Mouse (Mus musculus): Measurements from ENCODE around the gene Cab39l. TPM values are rescaled to one million over a fixed set of nuclear protein-coding genes. Genes with fewer than 3 reads are reported as not detected.
A peak's percentile ranks its signal among the peaks of the same experiment; 100 is the strongest.

Gene Cab39l
- polyA plus RNA-seq, 1 experiment from 2014 or later = 30.6 TPM

- H3K27ac ChIP-seq = no peak overlapping the region
Observed at GRCm38 (mm10) chr14:59626711-59627110, 185.9 kb downstream of the Cab39l start.

GRCm38 (mm10) chr14:59627142-59627680 is 186.4 kb downstream of the Cab39l start:
- H3K27me3 ChIP-seq (replicated peaks) = peaks cover 22% of the 10 kb centered on the region
- peak overlapping the region; percentile 66 for H3K4me3 ChIP-seq
- peak overlapping the region; percentile 80 for H3K4me2 ChIP-seq (replicated peaks)
- peaks cover 25% of the 10 kb centered on the region for H3K4me1 ChIP-seq
- no peak overlapping the region for H3K27ac ChIP-seq
- no peak for ATAC-seq (ENCODE audit: low FRiP score, low read depth)
- no peaks in the 10 kb centered on the region for H3K36me3 ChIP-seq
- WGBS = 11% methylated on average over 9 of the region's 9 CpGs
- H3K9me3 ChIP-seq = no peaks in the 10 kb centered on the region
- H3K9ac ChIP-seq = peak overlapping the region; percentile 22; the same call in 1 of the 2 replicates

More at GRCm38 (mm10) chr14:59626711-59627110, 185.9 kb downstream of the Cab39l start:
- no peaks in the 10 kb centered on the region for H3K36me3 ChIP-seq
- no peak for ATAC-seq (ENCODE audit: low FRiP score, low read depth)
- H3K4me3 ChIP-seq = peak overlapping the region; percentile 66
- H3K9me3 ChIP-seq = no peaks in the 10 kb centered on the region
- whole genome bisulfite sequencing = 33% methylated on average over 8 of the region's 8 CpGs
- H3K4me1 ChIP-seq = peaks cover 25% of the 10 kb centered on the region
- H3K27me3 ChIP-seq (replicated peaks) = peaks cover 22% of the 10 kb centered on the region
- H3K9ac ChIP-seq = 0 out of 2 replicates have a peak overlapping the region, but pooled peaks have one; percentile 69
- H3K4me2 ChIP-seq (replicated peaks) = peak overlapping the region; percentile 80

GRCm38 (mm10) chr14:59627823-59628222 is 187.1 kb downstream of the Cab39l start:
- peaks cover 25% of the 10 kb centered on the region for H3K4me1 ChIP-seq
- WGBS = 28% methylated on average over 7 of the region's 7 CpGs
- no peaks in the 10 kb centered on the region for H3K9me3 ChIP-seq
- H3K9ac ChIP-seq = peak overlapping the region; percentile 22; the same call in 1 of the 2 replicates
- H3K4me2 ChIP-seq (replicated peaks) = peak overlapping the region; percentile 80
- peak overlapping the region; percentile 66 for H3K4me3 ChIP-seq
- no peak for ATAC-seq (ENCODE audit: low FRiP score, low read depth)
- H3K27me3 ChIP-seq (replicated peaks) = peaks cover 22% of the 10 kb centered on the region
- no peak overlapping the region for H3K27ac ChIP-seq
- no peaks in the 10 kb centered on the region for H3K36me3 ChIP-seq

- H3K9ac ChIP-seq = no peak overlapping the region
- 95% methylated on average over 15 of the region's 15 CpGs for WGBS
- H3K4me3 ChIP-seq = no peak overlapping the region
- H3K27ac ChIP-seq = no peak overlapping the region
- peaks cover 22% of the 10 kb centered on the region for H3K27me3 ChIP-seq (replicated peaks)
- H3K9me3 ChIP-seq = no peaks in the 10 kb centered on the region
- H3K4me1 ChIP-seq = peaks cover 25% of the 10 kb centered on the region
- no peak overlapping the region for H3K4me2 ChIP-seq (replicated peaks)
- ATAC-seq (ENCODE audit: low FRiP score, low read depth) = no peak
- H3K36me3 ChIP-seq = no peaks in the 10 kb centered on the region
Observed at GRCm38 (mm10) chr14:59629308-59629707, 188.5 kb downstream of the Cab39l start.

- no peak overlapping the region for H3K9ac ChIP-seq
- H3K4me3 ChIP-seq = no peak overlapping the region
- no peak overlapping the region for H3K27ac ChIP-seq
- no peak for ATAC-seq (ENCODE audit: low FRiP score, low read depth)
- H3K4me1 ChIP-seq = peaks cover 25% of the 10 kb centered on the region
- no peak overlapping the region for H3K4me2 ChIP-seq (replicated peaks)
- H3K36me3 ChIP-seq = no peaks in the 10 kb centered on the region
- WGBS = 84% methylated on average over 9 of the region's 9 CpGs
- H3K27me3 ChIP-seq (replicated peaks) = peaks cover 22% of the 10 kb centered on the region
- no peaks in the 10 kb centered on the region for H3K9me3 ChIP-seq
Observed at GRCm38 (mm10) chr14:59630096-59630495, 189.3 kb downstream of the Cab39l start.

- Histone ChIP-seq H3K36me3 (no peaks in the 10 kb centered on the region), H3K27me3 (replicated peaks) (peaks cover 9% of the 10 kb centered on the region), H3K4me2 (replicated peaks) (no peak overlapping the region), H3K9ac (no peak overlapping the region), H3K4me3 (no peak overlapping the region), H3K4me1 (peaks cover 11% of the 10 kb centered on the region; the same call in 1 of the 2 replicates), H3K27ac (no peak overlapping the region), H3K9me3 (no peaks in the 10 kb centered on the region)
- 94% methylated on average over 6 of the region's 6 CpGs for WGBS
- no peak for ATAC-seq (ENCODE audit: low FRiP score, low read depth)
Observed at GRCm38 (mm10) chr14:59632067-59632466, 191.3 kb downstream of the Cab39l start.

DNA sequence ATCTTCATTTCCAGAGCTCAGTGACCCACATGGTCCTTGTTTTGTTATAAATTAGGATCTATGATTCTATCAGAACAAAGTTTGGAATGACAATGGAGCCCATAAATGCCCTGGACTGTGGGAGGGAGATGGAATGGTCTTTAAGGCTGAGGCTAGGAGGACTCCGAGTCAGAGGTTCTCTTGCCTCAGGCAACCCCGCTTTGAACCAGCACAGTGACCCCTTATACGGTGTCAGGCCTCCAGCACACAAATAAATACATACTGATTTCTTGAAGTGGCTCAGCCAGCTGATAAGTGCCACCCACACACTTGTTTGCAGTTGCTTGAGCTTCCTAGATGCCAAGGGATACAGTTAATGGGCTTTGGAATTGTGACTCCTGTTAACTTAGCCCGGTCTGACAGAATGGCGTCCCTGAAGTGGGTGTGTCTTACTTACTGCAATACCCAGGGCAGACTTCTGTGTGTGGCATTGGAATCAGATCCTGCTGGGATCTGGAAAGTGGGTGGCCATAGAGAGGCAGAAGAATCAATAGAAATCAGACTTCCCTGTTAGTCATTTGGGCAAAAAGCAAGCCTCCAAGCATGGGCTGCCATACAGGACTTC is 192.6 kb downstream of the Cab39l start:
- H3K27ac ChIP-seq = no peak overlapping the region
- H3K27me3 ChIP-seq (replicated peaks) = no peaks in the 10 kb centered on the region
- no peaks in the 10 kb centered on the region for H3K9me3 ChIP-seq
- no peak for ATAC-seq (ENCODE audit: low FRiP score, low read depth)
- no peaks in the 10 kb centered on the region for H3K4me1 ChIP-seq
- no peak overlapping the region for H3K9ac ChIP-seq
- H3K4me2 ChIP-seq (replicated peaks) = no peak overlapping the region
- no peaks in the 10 kb centered on the region for H3K36me3 ChIP-seq
- 84% methylated on average over 5 of the region's 5 CpGs for WGBS
- no peak overlapping the region for H3K4me3 ChIP-seq

DNA sequence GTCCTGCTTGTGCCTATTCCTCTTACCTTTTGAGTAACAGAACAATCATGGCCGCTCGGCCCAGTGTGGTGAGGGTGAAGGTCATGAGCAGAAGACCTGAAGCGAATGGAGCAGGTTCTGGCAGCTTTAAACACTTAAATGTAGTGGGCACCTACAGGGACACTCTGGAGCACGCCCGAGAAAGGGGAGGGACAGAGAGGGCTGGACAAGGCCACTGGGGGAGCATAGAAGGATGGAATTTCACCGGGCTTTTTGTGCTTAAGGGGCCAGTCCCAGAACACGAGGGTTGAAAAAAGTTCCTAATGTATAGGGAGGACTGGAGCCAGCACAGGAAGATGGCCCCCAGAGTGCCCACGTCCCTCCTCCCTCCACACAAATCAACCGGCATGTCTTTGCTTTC is 193.2 kb downstream of the Cab39l start:
- no peak overlapping the region for H3K4me2 ChIP-seq (replicated peaks)
- 76% methylated on average over 9 of the region's 9 CpGs for WGBS
- no peak overlapping the region for H3K4me3 ChIP-seq

More for the DNA sequence above, 193.2 kb downstream of the Cab39l start:
- Histone ChIP-seq H3K4me1 (no peaks in the 10 kb centered on the region), H3K36me3 (no peaks in the 10 kb centered on the region), H3K9me3 (no peaks in the 10 kb centered on the region), H3K27ac (no peak overlapping the region), H3K27me3 (replicated peaks) (no peaks in the 10 kb centered on the region), H3K9ac (no peak overlapping the region)
- no peak for ATAC-seq (ENCODE audit: low FRiP score, low read depth)

Other genes starting within 250 kb of the Cab39l start
- 98.8 and 100 TPM in 2 replicates for gene Rcbtb1, start 239.8 kb upstream of the Cab39l start, polyA plus RNA-seq (2016; fragmentation: Nextera tagmentation; extraction: Ambion mirVana)
- gene Gm6904, start 180.8 kb upstream of the Cab39l start, polyA plus RNA-seq (2016; fragmentation: Nextera tagmentation; extraction: Ambion mirVana) = not detected in 2 replicates
- gene Phf11a, start 143.4 kb upstream of the Cab39l start, polyA plus RNA-seq (2016; fragmentation: Nextera tagmentation; extraction: Ambion mirVana) = not detected in 2 replicates
- gene Phf11b, start 99.6 kb upstream of the Cab39l start, polyA plus RNA-seq (2016; fragmentation: Nextera tagmentation; extraction: Ambion mirVana) = 0.33 and 0.51 TPM in 2 replicates
- gene Phf11d, start 75.5 kb upstream of the Cab39l start, polyA plus RNA-seq (2016; fragmentation: Nextera tagmentation; extraction: Ambion mirVana) = 0.31 and 0.55 TPM in 2 replicates
- 0.44 and 0.63 TPM in 2 replicates for gene Phf11c, start 45.6 kb upstream of the Cab39l start, polyA plus RNA-seq (2016; fragmentation: Nextera tagmentation; extraction: Ambion mirVana)
- 10.1 and 12.1 TPM in 2 replicates for gene Setdb2, start 88 bp upstream of the Cab39l start, polyA plus RNA-seq (2016; fragmentation: Nextera tagmentation; extraction: Ambion mirVana)
- 32.6 and 34.9 TPM in 2 replicates for gene Cdadc1, start 157.0 kb downstream of the Cab39l start, polyA plus RNA-seq (2016; fragmentation: Nextera tagmentation; extraction: Ambion mirVana)
- gene Shisa2, start 184.3 kb downstream of the Cab39l start, polyA plus RNA-seq (2016; fragmentation: Nextera tagmentation; extraction: Ambion mirVana) = 20.0 and 21.6 TPM in 2 replicates

Measured in neural tube, embryonic 12.5 days (tissue).